Mouse (Mus musculus) retina, embryonic 14.5 days (tissue): Measurements from ENCODE around the gene Hat1.
"Not testable (repeated sequence)": the region's sequence is repeated elsewhere in the genome, so short reads cannot be mapped to it uniquely, and the experiment has no call there.

Source experiments
- DNase-seq: peaks from one replicate; pipeline ENCODE4 v3.0.0-alpha.2; 2015; ENCODE audit warnings: low spot score

Hat1 gene

DNA sequence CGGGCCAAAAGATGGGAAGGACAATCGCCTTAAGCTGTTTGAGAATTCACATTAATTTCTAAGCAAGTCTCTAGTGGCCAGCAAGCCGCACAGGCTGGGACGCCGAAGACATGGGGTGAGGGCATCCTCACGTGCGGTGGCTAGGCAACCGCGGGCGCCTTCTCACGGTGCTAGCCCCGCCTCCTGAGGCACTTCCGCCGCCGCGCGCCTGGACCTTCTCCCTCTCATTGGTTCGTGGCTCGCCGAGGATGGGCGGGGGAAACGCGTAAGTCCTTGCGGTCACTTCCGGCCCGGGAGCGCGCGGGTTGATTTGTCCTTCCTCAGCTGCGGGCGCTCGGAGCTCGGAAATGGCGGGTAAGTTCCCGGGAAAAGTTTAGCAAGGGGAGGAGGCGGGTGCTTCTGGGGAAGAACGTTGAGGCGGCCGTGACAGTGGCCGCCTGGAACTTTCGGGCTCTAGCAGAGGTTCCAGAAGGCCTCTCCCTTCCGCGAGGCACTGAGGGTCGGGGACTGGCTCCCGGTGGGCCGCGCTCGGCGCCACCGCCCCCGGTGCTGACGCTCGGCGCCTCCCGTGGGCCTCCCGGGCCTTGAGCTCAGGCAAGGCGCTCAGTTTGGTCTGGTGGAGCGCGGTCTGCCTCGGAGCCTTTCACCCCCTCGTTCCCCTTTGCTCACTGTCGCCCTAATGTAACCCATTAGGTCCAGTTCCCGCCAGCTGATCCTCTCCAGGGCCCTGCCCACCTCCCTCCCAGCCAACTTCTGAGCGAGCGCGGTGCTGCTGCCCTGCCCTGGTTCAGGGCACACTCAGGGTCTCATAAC lies at the start of gene Hat1:
Gene Hat1, plus strand, starts transcription at position 8 of the 813 bp plus-strand sequence.
- DNase-seq = peak; percentile 98

GRCm38 (mm10) chr2:71340126-71340525 lies 48.6 kb upstream of the Hat1 start:
- DNase-seq = no peak

DNA sequence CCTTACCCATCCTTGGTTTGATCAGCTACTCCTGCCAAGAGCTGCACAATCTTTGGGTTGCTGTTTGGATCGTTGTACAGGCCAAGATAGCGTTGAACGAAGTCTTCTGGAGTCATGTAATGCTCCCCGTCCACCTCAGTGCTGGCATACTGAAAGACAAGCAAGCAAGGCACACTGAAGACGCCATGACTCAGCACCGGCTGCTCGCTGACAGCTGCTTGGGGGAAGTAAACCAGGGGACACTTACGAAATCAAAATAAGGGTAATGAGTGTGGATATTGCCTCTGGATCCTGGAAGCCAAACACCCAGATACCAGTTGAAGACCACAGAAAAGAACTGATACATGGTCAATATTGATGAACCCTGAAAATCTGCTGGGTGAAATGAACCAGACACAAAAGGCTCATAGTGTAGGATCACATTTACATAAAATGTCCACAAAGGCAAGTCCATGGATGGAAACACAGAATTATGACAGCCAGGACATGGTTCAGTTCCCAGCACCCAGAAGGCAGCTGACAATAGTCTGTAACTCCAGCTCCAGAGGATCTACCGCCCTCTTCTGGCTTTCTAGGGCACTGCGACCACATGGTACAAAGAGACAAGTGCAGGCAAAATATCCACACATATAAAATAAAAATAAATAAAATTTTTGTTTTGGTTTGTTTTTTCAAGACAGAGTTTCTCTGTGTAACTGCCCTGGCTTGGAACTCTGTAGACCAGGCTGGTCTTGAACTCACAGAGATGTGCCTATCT lies 44.7 kb upstream of the Hat1 start:
- no peak for DNase-seq

DNA sequence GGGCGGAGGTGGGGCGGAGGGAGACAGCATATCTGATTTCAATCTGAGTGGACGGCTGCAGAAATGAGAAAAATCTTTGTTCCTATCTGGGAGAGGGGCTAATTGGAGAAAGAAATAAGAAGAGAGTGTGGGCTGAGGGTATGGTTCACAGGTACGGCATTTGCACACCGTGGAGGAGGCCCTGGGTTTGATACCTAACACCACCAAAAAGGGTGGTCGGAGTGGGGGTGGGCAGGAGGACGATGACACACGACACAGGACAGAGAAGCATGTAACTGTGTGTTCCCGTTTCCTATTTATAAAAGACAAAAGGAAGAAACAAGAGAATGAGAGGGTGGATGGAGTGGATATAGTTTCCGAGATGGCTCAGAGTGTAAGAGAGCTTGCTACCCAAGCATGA lies 41.6 kb upstream of the Hat1 start:
- no peak for DNase-seq

GRCm38 (mm10) chr2:71347732-71348490 lies 40.8 kb upstream of the Hat1 start:
- no peak for DNase-seq

- DNase-seq = no peak
Measured at GRCm38 (mm10) chr2:71349511-71349910, 39.2 kb upstream of the Hat1 start.

GRCm38 (mm10) chr2:71350181-71350580 lies 38.6 kb upstream of the Hat1 start:
- DNase-seq = no peak

DNA sequence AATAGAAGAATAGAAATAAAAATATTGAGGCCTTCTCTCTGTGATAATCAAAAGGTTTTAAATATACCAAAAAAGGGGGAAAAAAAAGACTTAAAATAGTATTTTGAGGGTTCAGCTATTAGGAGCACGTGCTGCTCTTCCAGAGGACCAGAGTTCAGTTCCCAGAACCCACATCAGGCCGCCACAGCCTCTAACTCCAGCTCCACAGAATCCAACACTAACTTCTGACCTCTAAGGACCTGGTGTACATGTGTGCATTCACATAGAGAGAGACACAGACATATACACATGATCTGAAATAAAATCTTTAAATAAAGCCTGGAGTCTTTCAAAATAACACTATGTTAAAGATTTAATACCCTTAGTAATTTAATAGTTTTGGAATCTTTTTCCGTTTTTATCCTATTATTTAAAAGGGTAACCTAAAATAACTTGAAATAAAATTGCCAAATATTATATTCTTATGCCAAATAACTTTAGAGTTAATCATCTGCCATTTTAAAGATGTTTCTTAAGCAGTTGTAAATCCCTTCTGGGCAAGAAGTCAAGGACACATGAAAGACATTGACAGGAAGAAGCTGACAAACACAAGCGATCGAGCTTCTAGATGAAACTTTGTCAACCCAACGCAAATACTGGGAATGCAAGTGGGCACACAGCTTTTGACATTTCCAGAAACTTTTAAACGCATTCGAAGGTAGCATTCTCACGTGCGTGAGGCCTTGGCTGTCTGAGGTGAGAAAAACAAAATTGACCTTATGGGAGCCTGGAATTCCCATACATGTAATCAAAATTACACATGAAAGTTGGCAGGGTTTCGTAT lies 37.6 kb upstream of the Hat1 start:
- no peak for DNase-seq

DNA sequence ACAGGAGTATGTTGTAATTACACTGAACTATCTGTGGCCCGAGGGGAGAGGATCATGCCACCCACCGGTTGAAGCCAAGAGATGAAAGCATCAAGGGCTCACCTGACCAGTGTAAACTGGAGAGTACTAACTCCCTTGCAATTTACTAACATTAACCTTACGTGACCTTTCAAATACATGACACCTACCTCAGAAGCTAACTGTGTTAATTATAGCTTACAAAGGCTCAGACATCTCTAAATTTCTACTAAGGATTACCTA lies 37.1 kb upstream of the Hat1 start:
- no peak for DNase-seq

- DNase-seq = no peak
Measured at GRCm38 (mm10) chr2:71353306-71354054, 35.3 kb upstream of the Hat1 start.

DNA sequence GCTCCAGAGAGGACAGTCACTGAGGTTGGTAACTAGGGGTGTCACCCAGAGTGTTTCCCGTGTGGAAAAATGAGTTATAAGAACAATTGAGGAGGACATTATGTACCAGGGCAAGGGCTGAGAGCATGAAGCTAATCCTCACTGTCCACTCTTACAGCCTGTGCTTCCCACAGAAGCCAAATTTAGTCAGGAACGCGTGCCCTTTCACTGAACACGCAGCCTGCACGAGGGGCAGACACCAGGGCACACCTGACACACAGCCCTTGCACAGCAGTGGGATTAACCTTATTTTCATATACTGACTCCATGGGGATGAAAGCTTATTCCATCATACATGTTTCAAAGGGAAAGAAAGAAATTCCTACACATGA lies 34.7 kb upstream of the Hat1 start:
- DNase-seq = no peak

DNA sequence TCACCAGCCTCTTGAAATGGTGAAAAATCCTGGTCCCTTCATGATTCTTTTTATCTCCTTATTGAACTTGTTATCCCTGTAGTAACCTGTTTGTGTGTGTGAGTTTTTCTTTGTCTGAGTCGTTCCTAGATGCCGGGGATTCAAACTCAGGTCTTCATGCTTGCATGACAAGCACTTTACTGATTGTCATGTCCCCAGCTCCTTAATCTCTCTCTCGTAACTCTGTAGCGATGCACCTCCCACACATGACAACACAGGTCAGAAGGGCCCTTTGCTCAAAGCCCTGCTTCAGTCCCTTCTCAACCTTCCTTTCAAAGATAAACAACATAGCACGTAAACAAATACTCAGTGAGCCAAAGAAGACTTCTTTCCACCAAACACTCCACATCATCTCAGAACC lies 30.4 kb upstream of the Hat1 start:
- DNase-seq = no peak

GRCm38 (mm10) chr2:71360192-71360591 lies 28.6 kb upstream of the Hat1 start:
- no peak for DNase-seq

- no peak for DNase-seq
Measured at GRCm38 (mm10) chr2:71366618-71367124, 22.1 kb upstream of the Hat1 start.

- DNase-seq = peak; percentile 84
Measured at GRCm38 (mm10) chr2:71367125-71367880, 21.5 kb upstream of the Hat1 start, which contains the start of gene Slc25a12. Gene Slc25a12 (minus strand): TSS chr2:71367749.

GRCm38 (mm10) chr2:71368086-71368485 lies 20.7 kb upstream of the Hat1 start:
- DNase-seq = no peak

- DNase-seq = no peak
Measured at GRCm38 (mm10) chr2:71371790-71372189, 17.0 kb upstream of the Hat1 start.

GRCm38 (mm10) chr2:71372261-71372660 lies 16.5 kb upstream of the Hat1 start:
- DNase-seq = not testable (repeated sequence)

GRCm38 (mm10) chr2:71374275-71375155 lies 14.2 kb upstream of the Hat1 start:
- DNase-seq = no peak
